Mouse (Mus musculus) induced T-regulatory cell, adult 2 months (primary cell): Measurements from ENCODE around the gene Mvb12b.
A peak's percentile ranks its signal among the peaks of the same experiment; 100 is the strongest.

Experiments
- DNase-seq: peaks from one replicate; pipeline ENCODE4 v3.0.0-alpha.2; 2012; ENCODE audit warnings: low read depth

The Mvb12b gene

GRCm38 (mm10) chr2:33811349-33811890 is 76.3 kb downstream of the Mvb12b start:
- DNase-seq, result no peak

- DNase-seq, result no peak
Measured at GRCm38 (mm10) chr2:33809081-33809480, 78.7 kb downstream of the Mvb12b start.

GRCm38 (mm10) chr2:33808032-33808431 is 79.7 kb downstream of the Mvb12b start:
- DNase-seq, result no peak

GRCm38 (mm10) chr2:33805640-33806039 is 82.1 kb downstream of the Mvb12b start:
- no peak for DNase-seq

- DNase-seq, result peak; percentile 34
Measured at GRCm38 (mm10) chr2:33803717-33804214, 84.0 kb downstream of the Mvb12b start.

- DNase-seq, result no peak
Measured at GRCm38 (mm10) chr2:33803083-33803615, 84.6 kb downstream of the Mvb12b start.

GRCm38 (mm10) chr2:33801760-33802159 is 86.0 kb downstream of the Mvb12b start:
- DNase-seq, result no peak

GRCm38 (mm10) chr2:33801336-33801735 is 86.4 kb downstream of the Mvb12b start:
- no peak for DNase-seq

GRCm38 (mm10) chr2:33800221-33800620 is 87.5 kb downstream of the Mvb12b start:
- no peak for DNase-seq

- no peak for DNase-seq
Measured at GRCm38 (mm10) chr2:33795716-33796472, 91.9 kb downstream of the Mvb12b start.

- no peak for DNase-seq
Measured at GRCm38 (mm10) chr2:33795001-33795580, 92.7 kb downstream of the Mvb12b start.

GRCm38 (mm10) chr2:33794483-33794882 is 93.3 kb downstream of the Mvb12b start:
- DNase-seq, result no peak

GRCm38 (mm10) chr2:33790301-33790700 is 97.4 kb downstream of the Mvb12b start:
- DNase-seq, result no peak

GRCm38 (mm10) chr2:33789732-33790131 is 98.0 kb downstream of the Mvb12b start:
- no peak for DNase-seq

- DNase-seq, result no peak
Measured at GRCm38 (mm10) chr2:33789279-33789678, 98.5 kb downstream of the Mvb12b start.

- DNase-seq, result no peak
Measured at GRCm38 (mm10) chr2:33788851-33789250, 98.9 kb downstream of the Mvb12b start.

- no peak for DNase-seq
Measured at GRCm38 (mm10) chr2:33788131-33788530, 99.6 kb downstream of the Mvb12b start.

- DNase-seq, result no peak
Measured at GRCm38 (mm10) chr2:33786064-33786463, 101.7 kb downstream of the Mvb12b start.

- no peak for DNase-seq
Measured at GRCm38 (mm10) chr2:33785596-33785995, 102.2 kb downstream of the Mvb12b start.

GRCm38 (mm10) chr2:33784721-33785120 is 103.0 kb downstream of the Mvb12b start:
- DNase-seq, result no peak

GRCm38 (mm10) chr2:33783419-33783818 is 104.3 kb downstream of the Mvb12b start:
- DNase-seq, result no peak

GRCm38 (mm10) chr2:33781655-33782400 is 105.9 kb downstream of the Mvb12b start:
- no peak for DNase-seq
